32 mouse cellular contexts compared by ENCODE assay signal in the genomic region with DNA sequence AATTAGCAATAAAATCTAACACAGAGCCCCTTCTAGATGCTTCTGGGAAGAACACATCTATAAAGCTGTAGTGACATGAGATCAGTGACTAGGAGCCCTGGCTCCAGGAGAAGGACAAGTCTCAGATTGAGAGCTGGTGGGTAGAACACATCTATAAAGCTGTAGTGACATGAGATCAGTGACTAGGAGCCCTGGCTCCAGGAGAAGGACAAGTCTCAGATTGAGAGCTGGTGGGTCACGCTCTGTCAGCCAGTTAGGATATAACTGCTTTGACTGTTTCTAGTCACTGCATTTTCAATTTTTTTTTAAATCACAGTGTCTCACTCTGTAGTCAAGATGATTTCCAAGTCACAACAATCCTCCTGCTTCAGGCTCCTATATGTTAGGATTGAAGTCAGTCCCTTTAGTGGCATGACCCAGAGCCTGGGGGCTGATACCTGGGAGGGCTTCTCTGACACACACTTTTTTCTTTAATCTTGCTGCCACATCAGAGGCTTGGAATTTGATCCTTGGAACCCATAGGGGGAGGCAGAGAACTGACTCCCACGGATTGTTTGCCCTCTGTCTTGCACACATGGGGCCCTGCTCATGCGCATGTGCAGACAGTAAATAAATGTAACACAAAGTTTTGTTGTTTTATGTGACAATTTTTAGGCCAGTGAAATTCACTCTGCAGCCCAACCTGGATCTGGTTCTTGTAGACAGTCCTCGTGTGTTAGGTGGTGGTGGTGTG. TPM values are rescaled to one million over a fixed set of nuclear protein-coding genes. Genes with fewer than 3 reads are reported as not detected.
DNase-seq lines count a peak whose midpoint lies in the region; ATAC-seq and TF ChIP-seq lines count a peak whose summit lies in the region.
"Had no signal": no experiment of that assay in that cellular context is flagged by ENCODE, and none has a peak within 500 bp of the region (broad histone marks: within the 10 kb centered on the region; RNA-seq: fewer than 3 reads in every experiment).

No protein-coding gene starts in this region.

- DNase-seq in kidney, adult 9 months, result no peak
- peak; percentile 68 for DNase-seq in kidney, postnatal 0 days (ENCODE audit: low spot score)
- no peak for DNase-seq in kidney, adult 2 months
- peak; percentile 5 for DNase-seq in yolk sac, embryonic 10.5 days (ENCODE audit: low spot score)
- DNase-seq in left cerebral cortex, adult 9 months (ENCODE audit: low spot score in 2 of 2), result no peak
- DNase-seq in liver, embryonic 11.5 days (ENCODE audit: low spot score), result no peak
- DNase-seq: adrenal gland, adult 8-10 months; adrenal gland, postnatal 25 days; cerebellum, adult 11-12 months; cerebellum, adult 8-10 months; cerebellum, postnatal 10 days; cerebellum, postnatal 36 days; embryo, embryonic 11 days; gastrocnemius, postnatal 10 days; gastrocnemius, postnatal 36 days; heart, postnatal 14 days had no signal

- WGBS in kidney, embryonic 14.5 days, result 29% methylated on average over 4 of the region's 4 CpGs
- 24% methylated on average over 4 of the region's 4 CpGs for WGBS in kidney, postnatal 0 days
- WGBS in kidney, adult 2 months, result 36% methylated on average over 4 of the region's 4 CpGs
- WGBS in intestine, postnatal 0 days, result 47% methylated on average over 4 of the region's 4 CpGs
- WGBS in liver, embryonic 11.5 days, result 66% methylated on average over 4 of the region's 4 CpGs

- ATAC-seq in kidney, embryonic 14.5 days (ENCODE audit: low FRiP score, low TSS enrichment), result peak; percentile 82
- ATAC-seq in kidney, postnatal 0 days (replicated peaks; ENCODE audit: low FRiP score, low read depth), result peak; percentile 43; the same call in 1 of the 2 replicates
- ATAC-seq in intestine, postnatal 0 days, result no peak
- ATAC-seq in liver, embryonic 11.5 days (replicated peaks; ENCODE audit: low FRiP score), result no peak
- ATAC-seq: activated CD4-positive, CD25-positive, alpha-beta regulatory T cell, adult 4 months; CD4-positive, CD25-positive, alpha-beta regulatory T cell, adult 4 months; forebrain, embryonic 15.5 days had no signal

- H3K36me3 ChIP-seq in kidney, embryonic 14.5 days (ENCODE audit: control insufficient read depth, insufficient read depth, low read length), result no peaks in the 10 kb centered on the region
- no peaks in the 10 kb centered on the region for H3K36me3 ChIP-seq in kidney, postnatal 0 days (ENCODE audit: insufficient read depth, low read length)
- no peaks in the 10 kb centered on the region for H3K36me3 ChIP-seq in kidney, adult 2 months (ENCODE audit: control insufficient read depth, insufficient read depth, low read length)
- no peaks in the 10 kb centered on the region for H3K36me3 ChIP-seq in intestine, postnatal 0 days (ENCODE audit: control insufficient read depth, insufficient read depth)
- no peaks in the 10 kb centered on the region for H3K36me3 ChIP-seq in liver, embryonic 11.5 days (ENCODE audit: control insufficient read depth, insufficient read depth, low read length)
- H3K36me3 ChIP-seq: embryonic facial prominence, embryonic 10.5 days; embryonic facial prominence, embryonic 13.5 days; forebrain, embryonic 12.5 days; forebrain, embryonic 15.5 days; heart, embryonic 13.5 days; hindbrain, embryonic 12.5 days; hindbrain, embryonic 15.5 days had no signal

- no peak for TF ChIP-seq POLR2A in kidney, adult 2 months (IDR thresholded peaks at IDR 0.05; ENCODE audit: low read depth, low read length)

- no peak overlapping the region for H3K27ac ChIP-seq in kidney, embryonic 14.5 days (ENCODE audit: low read depth, low read length)
- H3K27ac ChIP-seq in kidney, postnatal 0 days, result no peak overlapping the region
- H3K27ac ChIP-seq in kidney, adult 2 months (ENCODE audit: insufficient read depth, low read depth, low read length), result no peak overlapping the region
- H3K27ac ChIP-seq in intestine, postnatal 0 days (ENCODE audit: low read depth, low read length), result no peak overlapping the region
- no peak overlapping the region for H3K27ac ChIP-seq in liver, embryonic 11.5 days (ENCODE audit: low read depth, low read length)
- H3K27ac ChIP-seq: embryonic facial prominence, embryonic 10.5 days; embryonic facial prominence, embryonic 13.5 days; forebrain, embryonic 12.5 days; forebrain, embryonic 15.5 days; heart, embryonic 13.5 days; hindbrain, embryonic 12.5 days; hindbrain, embryonic 15.5 days had no signal

- H3K9ac ChIP-seq in kidney, embryonic 14.5 days (ENCODE audit: low read depth, low read length), result no peak overlapping the region
- no peak overlapping the region for H3K9ac ChIP-seq in kidney, postnatal 0 days (ENCODE audit: low read depth, low read length)
- H3K9ac ChIP-seq in intestine, postnatal 0 days (ENCODE audit: low read depth, low read length), result no peak overlapping the region
- no peak overlapping the region for H3K9ac ChIP-seq in liver, embryonic 11.5 days (ENCODE audit: low read depth, low read length)
- H3K9ac ChIP-seq: embryonic facial prominence, embryonic 13.5 days; forebrain, embryonic 12.5 days; forebrain, embryonic 15.5 days; heart, embryonic 13.5 days; hindbrain, embryonic 12.5 days; hindbrain, embryonic 15.5 days had no signal

- no peak for TF ChIP-seq CTCF in kidney, postnatal 0 days (IDR thresholded peaks at IDR 0.05; ENCODE audit: low read depth)
- TF ChIP-seq CTCF in kidney, adult 2 months (conservative IDR thresholded peaks at IDR 0.05; ENCODE audit: insufficient read depth, insufficient read length, low read depth, low read length), result no peak
- TF ChIP-seq CTCF in intestine, postnatal 0 days (IDR thresholded peaks at IDR 0.05; ENCODE audit: low read depth), result 0 out of 2 replicates have a peak, but pooled peaks have one; percentile 4

- no peaks in the 10 kb centered on the region for H3K27me3 ChIP-seq in kidney, embryonic 14.5 days (ENCODE audit: control insufficient read depth, insufficient read depth, low read length)
- no peaks in the 10 kb centered on the region for H3K27me3 ChIP-seq in kidney, postnatal 0 days (ENCODE audit: insufficient read depth, low read length)
- no peaks in the 10 kb centered on the region for H3K27me3 ChIP-seq in kidney, adult 2 months (replicated peaks; ENCODE audit: control insufficient read depth, insufficient read depth, low read length)
- H3K27me3 ChIP-seq in intestine, postnatal 0 days (replicated peaks; ENCODE audit: control insufficient read depth, insufficient read depth, low read length), result no peaks in the 10 kb centered on the region
- H3K27me3 ChIP-seq in liver, embryonic 11.5 days (replicated peaks; ENCODE audit: control insufficient read depth, insufficient read depth, low read length), result no peaks in the 10 kb centered on the region
- H3K27me3 ChIP-seq: embryonic facial prominence, embryonic 13.5 days; forebrain, embryonic 12.5 days; forebrain, embryonic 15.5 days; heart, embryonic 13.5 days; hindbrain, embryonic 12.5 days; hindbrain, embryonic 15.5 days had no signal

- no peaks in the 10 kb centered on the region for H3K9me3 ChIP-seq in kidney, embryonic 14.5 days (ENCODE audit: control insufficient read depth, low read length)
- no peaks in the 10 kb centered on the region for H3K9me3 ChIP-seq in kidney, postnatal 0 days (replicated peaks; ENCODE audit: low read length)
- no peaks in the 10 kb centered on the region for H3K9me3 ChIP-seq in intestine, postnatal 0 days (ENCODE audit: control insufficient read depth)
- no peaks in the 10 kb centered on the region for H3K9me3 ChIP-seq in liver, embryonic 11.5 days (ENCODE audit: control insufficient read depth, low read length)
- H3K9me3 ChIP-seq: embryonic facial prominence, embryonic 10.5 days; embryonic facial prominence, embryonic 13.5 days; forebrain, embryonic 15.5 days; heart, embryonic 13.5 days; hindbrain, embryonic 12.5 days; hindbrain, embryonic 15.5 days had no signal

- 0 out of 2 replicates have a peak, but pooled peaks cover 3% of the 10 kb centered on the region for H3K4me1 ChIP-seq in kidney, embryonic 14.5 days (ENCODE audit: control insufficient read depth, insufficient read depth, low read length)
- no peaks in the 10 kb centered on the region for H3K4me1 ChIP-seq in kidney, postnatal 0 days (replicated peaks; ENCODE audit: insufficient read depth, low read length)
- no peaks in the 10 kb centered on the region for H3K4me1 ChIP-seq in kidney, adult 2 months (ENCODE audit: control insufficient read depth, insufficient read depth, low read length)
- H3K4me1 ChIP-seq in intestine, postnatal 0 days (replicated peaks; ENCODE audit: control insufficient read depth, insufficient read depth, low read length), result 0 out of 2 replicates have a peak, but pooled peaks cover 2% of the 10 kb centered on the region
- H3K4me1 ChIP-seq in liver, embryonic 11.5 days (replicated peaks; ENCODE audit: control insufficient read depth, insufficient read depth, low read length), result no peaks in the 10 kb centered on the region
- H3K4me1 ChIP-seq: embryonic facial prominence, embryonic 10.5 days; embryonic facial prominence, embryonic 13.5 days; forebrain, embryonic 12.5 days; forebrain, embryonic 15.5 days; hindbrain, embryonic 12.5 days; hindbrain, embryonic 15.5 days had no signal

- H3K4me2 ChIP-seq in kidney, embryonic 14.5 days (replicated peaks; ENCODE audit: low read depth, low read length), result no peak overlapping the region
- H3K4me2 ChIP-seq in kidney, postnatal 0 days (ENCODE audit: low read length), result no peak overlapping the region
- H3K4me2 ChIP-seq in intestine, postnatal 0 days (replicated peaks; ENCODE audit: low read depth), result no peak overlapping the region
- H3K4me2 ChIP-seq in liver, embryonic 11.5 days, result no peak overlapping the region
- H3K4me2 ChIP-seq: embryonic facial prominence, embryonic 13.5 days; forebrain, embryonic 12.5 days; forebrain, embryonic 15.5 days; heart, embryonic 13.5 days; hindbrain, embryonic 12.5 days; hindbrain, embryonic 15.5 days had no signal

- H3K4me3 ChIP-seq in kidney, embryonic 14.5 days (ENCODE audit: low read length), result no peak overlapping the region
- no peak overlapping the region for H3K4me3 ChIP-seq in kidney, postnatal 0 days (replicated peaks; ENCODE audit: low read depth, low read length)
- H3K4me3 ChIP-seq in kidney, adult 2 months (ENCODE audit: insufficient read depth, low read depth, low read length), result no peak overlapping the region
- H3K4me3 ChIP-seq in intestine, postnatal 0 days (ENCODE audit: low read depth, low read length), result no peak overlapping the region
- no peak overlapping the region for H3K4me3 ChIP-seq in liver, embryonic 11.5 days (ENCODE audit: low read depth, low read length)
- H3K4me3 ChIP-seq: embryonic facial prominence, embryonic 10.5 days; embryonic facial prominence, embryonic 13.5 days; erythroblast, embryonic 14.5 days; forebrain, embryonic 12.5 days; forebrain, embryonic 15.5 days; heart, embryonic 13.5 days; hindbrain, embryonic 12.5 days; hindbrain, embryonic 15.5 days had no signal

RNA-seq across cellular contexts. Expression of gene Gm30302, which starts 50.9 kb away (rescaled TPM):
- polyA plus RNA-seq in kidney, embryonic 14.5 days (2014; fragmentation: Nextera tagmentation; extraction: Ambion mirVana), result not detected in 2 replicates
- not detected in 2 replicates for polyA plus RNA-seq in kidney, postnatal 0 days (2015; fragmentation: Nextera tagmentation; extraction: Ambion mirVana)
- not detected in 2 replicates for polyA plus RNA-seq in kidney, adult 2 months (2012; rRNA removed)
- polyA plus RNA-seq in intestine, postnatal 0 days (2015; fragmentation: Nextera tagmentation; extraction: Ambion mirVana), result not detected in 2 replicates
- polyA plus RNA-seq in liver, embryonic 11.5 days (2014; fragmentation: Nextera tagmentation; extraction: Ambion mirVana), result 0.14 TPM in 1 of 2 replicates, not detected in the other
- polyA plus RNA-seq: activated CD4-positive, CD25-positive, alpha-beta regulatory T cell, adult 4 months; brain, embryonic 14.5 days; C2C12; CD4-positive, CD25-positive, alpha-beta regulatory T cell, adult 4 months; cortical plate, adult 2 months; embryonic facial prominence, embryonic 10.5 days; embryonic facial prominence, embryonic 13.5 days; erythroblast, embryonic 14.5 days; forebrain, embryonic 12.5 days; forebrain, embryonic 15.5 days; heart, embryonic 13.5 days; heart, embryonic 16.5 days; hindbrain, embryonic 12.5 days; hindbrain, embryonic 15.5 days had no signal

Comparison
In these comparisons a context has a peak if more than half of its experiments do, and no peak if none do; other contexts are left out.
1. DNase-seq: peak in kidney, postnatal 0 days (single experiment) and yolk sac, embryonic 10.5 days (single experiment); none in kidney, adult 9 months (single experiment), kidney, adult 2 months (single experiment), left cerebral cortex, adult 9 months (0 of 2) and liver, embryonic 11.5 days (single experiment).
2. ATAC-seq: peak in kidney, embryonic 14.5 days (single experiment) and kidney, postnatal 0 days (single experiment); none in intestine, postnatal 0 days (single experiment) and liver, embryonic 11.5 days (single experiment).